Mouse (Mus musculus) pancreas, adult 10 weeks (tissue): ENCODE results near the gene Ncaph2. TPM values are rescaled to one million over a fixed set of nuclear protein-coding genes. Genes with fewer than 3 reads are reported as not detected.

Experiments
- polyA plus RNA-seq: library from polyadenylated mRNA; stranded (reverse); fragments of 350-450 nt; fragmentation: Illumina TruSeq; extraction: RNeasy Lipid Tissue Mini Kit (QIAGEN cat#74804); gene quantifications from one replicate; pipeline ENCODE4 v1.2.3, GENCODE M21; 2015; ENCODE audit warnings: low read depth, low replicate concordance; ENCODE audit not compliant: insufficient read depth

Gene Ncaph2
- 17.1 TPM for polyA plus RNA-seq

DNA sequence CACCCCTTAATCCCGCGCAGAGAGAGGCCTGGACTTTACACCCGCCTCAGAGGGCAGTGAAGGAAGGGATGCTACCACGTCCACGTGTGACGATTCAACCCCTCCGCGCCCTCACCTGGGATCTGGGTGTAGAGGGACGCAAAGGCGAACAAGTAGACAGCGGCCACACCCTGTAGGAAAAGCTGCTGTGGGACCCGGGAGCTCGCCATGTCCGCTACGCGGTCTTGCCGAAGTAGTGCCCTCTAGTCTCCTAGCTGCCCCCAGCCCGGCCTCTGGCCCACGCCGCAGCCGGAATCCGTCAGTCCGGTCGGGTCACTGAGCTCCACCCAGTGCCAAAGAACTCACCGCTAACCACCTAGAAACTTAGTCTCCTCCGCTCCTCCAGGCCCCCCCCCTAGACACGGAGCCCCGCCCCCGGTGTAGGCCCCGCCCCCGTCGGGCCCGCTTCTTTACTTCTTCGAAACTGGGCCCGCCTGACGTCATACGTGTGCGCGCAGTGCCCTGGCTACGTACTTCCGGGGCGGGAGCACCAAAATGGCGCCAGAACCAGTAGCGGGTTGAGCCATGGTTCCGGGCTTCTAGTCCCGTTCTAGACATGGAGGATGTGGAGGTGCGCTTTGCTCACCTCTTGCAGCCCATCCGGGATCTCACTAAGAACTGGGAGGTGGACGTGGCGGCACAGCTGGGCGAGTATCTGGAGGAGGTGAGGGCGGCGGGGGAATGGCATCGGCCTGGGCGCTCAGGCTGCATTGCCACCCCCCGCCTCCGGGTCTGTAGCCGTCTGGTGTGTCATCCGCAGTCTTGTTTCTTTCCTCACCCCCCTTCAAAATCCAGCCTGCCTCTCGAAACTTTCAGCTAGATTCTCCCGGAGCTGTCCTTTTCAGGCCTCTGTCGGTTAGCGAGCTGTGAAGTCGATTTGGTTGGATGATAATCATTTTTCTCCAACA is at the start of gene Ncaph2, which contains the start of gene Lmf2:
Gene Ncaph2 (plus strand): TSS at position 479 of the 947 bp plus-strand sequence.
Gene Lmf2 (minus strand): TSS at position 419 of the 947 bp plus-strand sequence.

DNA sequence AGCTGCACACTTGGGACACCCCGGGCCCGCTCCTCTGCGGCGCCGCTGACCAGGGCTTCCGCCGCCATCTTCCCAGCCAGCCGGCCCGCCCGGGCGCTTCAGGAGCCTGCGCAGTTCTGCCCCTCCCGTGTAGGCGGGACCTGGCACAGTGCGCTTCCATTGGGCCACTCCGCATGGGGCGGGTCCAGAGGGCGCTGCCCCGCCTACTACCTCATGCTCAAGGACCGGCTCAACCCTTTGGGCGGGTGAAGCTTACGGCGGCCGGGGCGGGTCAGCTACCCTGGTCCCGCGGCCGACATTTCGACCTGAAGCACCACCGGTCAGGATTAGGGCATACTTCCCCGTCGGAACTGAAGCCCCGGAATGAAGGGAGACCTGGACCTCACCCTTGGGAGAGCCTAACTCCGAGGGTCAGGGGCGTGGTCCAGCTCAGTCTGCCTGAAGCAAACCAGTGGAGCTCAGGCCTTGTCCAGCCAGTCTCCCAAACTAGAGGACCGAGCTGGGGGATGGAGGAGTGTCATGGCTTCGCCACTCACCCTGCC is 40.3 kb upstream of the Ncaph2 start, which contains the start of gene Sbf1:
Gene Sbf1 (minus strand): TSS at position 122 of the 542 bp plus-strand sequence.

DNA sequence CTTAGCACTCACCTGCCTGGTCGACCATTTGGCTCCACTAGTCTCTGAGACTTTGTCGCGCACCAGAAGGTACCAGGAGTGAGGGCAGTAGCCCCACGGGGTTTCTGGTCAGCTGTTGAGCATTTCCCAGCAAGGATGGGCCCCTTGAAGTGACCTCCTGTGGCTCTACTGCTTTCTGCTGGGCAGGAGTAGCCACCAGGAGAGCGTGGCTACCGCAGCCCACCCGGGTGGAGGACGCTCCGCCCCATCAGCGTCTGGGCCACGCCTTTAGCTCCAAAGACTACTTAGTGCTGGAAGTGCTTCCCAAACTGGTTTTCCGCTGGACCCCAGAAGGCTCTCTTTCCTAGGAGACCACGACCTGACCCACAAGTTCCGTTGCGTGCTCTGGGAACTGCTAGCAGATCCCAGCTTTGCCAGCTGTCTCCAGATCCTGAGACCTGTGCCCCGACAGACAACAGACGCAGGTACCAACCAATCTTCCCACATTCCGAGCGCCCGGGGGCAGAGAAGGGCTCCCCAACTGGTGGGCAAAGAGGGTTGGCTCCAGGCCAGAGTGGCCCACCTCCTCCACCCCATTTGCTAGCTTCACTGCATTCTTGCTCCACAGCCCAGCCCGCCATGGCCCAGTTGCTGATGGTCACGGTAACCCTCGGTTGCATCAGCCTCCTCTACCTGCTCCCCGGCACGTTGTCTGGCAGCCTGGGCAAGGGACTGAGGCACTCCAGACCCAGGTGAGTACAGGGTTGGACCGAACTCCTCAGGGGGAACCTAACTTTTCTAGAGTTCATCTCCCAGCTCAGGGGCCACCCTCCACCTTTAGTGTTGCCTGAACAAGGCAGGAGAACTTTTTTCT is 32.6 kb upstream of the Ncaph2 start, which contains the start of gene Adm2:
Gene Adm2 (plus strand): TSS at position 51 of the 853 bp plus-strand sequence.

DNA sequence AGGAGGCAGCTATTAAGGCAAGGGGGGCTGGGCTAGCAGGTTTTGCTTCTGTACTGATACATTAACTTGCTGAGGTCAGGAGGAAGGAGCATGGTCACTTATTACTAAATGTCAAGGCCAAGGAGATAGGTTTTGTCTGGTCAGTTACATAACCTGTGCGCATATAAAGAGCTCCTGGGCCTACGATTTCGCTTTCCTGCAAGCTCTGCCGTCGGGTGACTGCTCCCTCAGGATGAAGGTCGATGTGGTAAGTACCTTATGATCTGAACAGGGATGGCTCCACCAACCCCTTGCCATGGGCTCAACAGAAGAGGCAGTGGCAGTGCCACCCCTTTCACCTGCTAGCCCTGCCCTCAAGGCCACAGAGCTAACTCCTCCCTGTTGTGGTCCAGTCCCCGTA is 21.2 kb upstream of the Ncaph2 start, which contains the start of gene Miox:
Gene Miox (plus strand): TSS at position 128 of the 400 bp plus-strand sequence.

DNA sequence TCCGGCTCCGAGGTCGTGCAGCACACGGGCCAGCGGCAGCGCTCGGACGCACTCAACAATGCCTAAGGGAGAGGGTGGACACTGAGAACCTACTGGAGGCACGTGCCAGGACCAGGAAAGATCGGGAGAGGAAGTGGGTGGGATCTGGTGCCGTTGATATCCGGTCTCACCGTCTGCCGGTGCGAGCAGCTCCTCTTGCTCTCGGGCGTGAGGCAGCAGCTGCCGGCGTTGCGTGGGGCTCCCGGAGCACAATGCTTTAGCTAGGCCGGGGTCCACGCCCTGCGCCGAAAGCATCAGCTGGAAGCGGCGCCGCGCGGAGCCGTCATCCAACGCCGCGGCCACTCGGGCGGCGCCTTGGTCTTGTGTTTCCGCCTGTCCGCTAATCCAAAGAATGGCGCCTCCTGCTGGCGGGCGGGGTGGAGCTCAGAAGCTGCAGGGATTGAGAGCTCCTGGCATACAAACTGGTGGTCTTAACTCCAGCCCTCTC is 18.3 kb downstream of the Ncaph2 start, which contains the start of gene Sco2:
Gene Sco2 (minus strand): TSS at position 85 of the 487 bp plus-strand sequence.

DNA sequence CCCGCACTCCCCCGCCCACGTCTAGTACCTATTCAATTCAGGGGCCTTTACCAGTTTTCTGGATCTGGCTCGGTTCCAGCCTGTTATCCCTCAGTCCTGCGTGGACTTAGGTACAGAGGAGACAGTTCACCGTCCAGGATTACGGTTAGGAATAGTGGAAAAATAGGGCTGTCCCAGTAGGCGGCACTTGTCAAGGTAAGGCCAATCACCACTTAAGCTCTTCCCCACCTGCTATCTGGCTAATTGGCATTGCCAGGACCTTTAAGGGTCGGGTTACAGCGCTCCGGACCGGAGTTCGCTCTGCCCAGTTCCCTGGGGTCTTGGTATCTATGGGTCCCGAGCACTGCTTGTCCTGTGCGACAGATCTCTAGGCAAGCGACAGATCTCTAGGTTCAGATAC is 21.4 kb downstream of the Ncaph2 start, which contains the start of gene Tymp:
Gene Tymp (minus strand): TSS at position 83 of the 400 bp plus-strand sequence.

DNA sequence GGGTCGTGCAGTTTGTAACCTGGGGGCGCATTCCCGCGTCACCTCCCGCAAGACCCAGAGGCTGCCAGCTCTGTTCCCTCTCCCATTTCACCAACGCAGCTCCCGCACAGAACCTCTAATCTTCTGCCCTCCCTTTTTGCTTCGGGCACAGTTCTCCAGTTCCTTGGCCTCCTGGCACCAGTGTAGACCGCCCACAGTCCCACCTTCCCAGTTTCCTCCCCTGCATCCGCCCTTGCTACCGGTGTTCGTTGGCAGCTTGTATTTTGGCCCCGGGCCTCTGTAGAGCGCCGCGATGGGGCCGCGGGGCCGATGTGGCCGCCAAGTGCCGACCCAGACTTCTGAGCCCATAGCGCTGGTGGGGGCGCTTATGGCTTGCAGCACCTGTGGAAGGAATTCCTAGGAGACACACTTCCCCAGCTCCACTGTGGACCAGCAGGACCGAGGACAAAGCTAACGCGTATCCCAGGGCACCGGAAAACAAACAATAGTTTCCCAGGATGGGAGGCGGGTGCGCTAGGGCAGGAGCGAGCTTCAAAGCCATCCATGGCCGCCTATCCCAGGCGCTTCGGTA is 23.4 kb downstream of the Ncaph2 start, which contains the start of gene Odf3b:
Gene Odf3b (minus strand): TSS at position 452 of the 571 bp plus-strand sequence.

DNA sequence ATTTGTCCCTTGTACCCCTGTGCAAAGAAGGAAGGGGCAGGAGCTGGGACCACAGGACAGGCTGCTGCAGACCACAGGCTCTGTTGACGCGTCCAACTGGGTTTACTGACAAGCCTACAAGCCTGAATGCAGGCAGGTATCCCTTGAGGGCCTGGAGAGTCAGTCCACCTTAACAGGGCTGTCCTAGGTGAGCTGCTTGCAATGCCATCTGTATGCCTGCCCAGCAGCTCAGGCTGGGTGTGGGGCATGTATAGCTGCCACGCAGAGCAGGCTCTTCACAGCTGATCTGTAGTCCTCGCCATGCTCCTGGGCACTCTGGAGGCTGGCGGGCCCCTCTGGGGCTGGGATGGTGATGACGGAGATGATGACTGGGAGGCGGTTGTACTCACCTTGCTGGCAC is 29.1 kb downstream of the Ncaph2 start, which contains the start of gene Klhdc7b:
Gene Klhdc7b (plus strand): TSS at position 301 of the 400 bp plus-strand sequence.

DNA sequence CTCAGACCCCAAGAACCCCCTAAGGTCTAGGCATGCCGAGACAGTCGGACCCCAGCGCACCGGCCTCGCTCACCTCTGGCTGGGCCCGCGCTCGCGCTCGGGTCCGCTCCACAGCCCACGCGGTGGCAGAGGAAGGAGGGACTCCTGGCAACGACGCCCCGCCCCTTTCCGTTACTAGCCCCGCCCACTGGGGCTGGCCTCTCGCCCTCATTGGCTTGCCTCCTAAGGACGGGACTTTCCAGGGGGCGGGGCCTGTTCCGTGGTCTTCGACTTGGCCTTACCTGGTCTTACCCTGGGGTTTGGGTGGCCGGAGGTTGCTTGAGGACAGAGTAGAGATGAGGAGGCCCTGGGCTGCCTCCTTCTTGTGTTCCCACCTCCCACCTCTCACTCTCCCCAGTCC is 54.6 kb downstream of the Ncaph2 start, which contains the start of gene Syce3:
Gene Syce3 (minus strand): TSS at position 386 of the 400 bp plus-strand sequence.

Other genes with a start within 250 kb of the Ncaph2 start
- gene Tubgcp6, start 232.6 kb upstream of the Ncaph2 start, polyA plus RNA-seq: 4.2 TPM
- gene Hdac10, start 227.0 kb upstream of the Ncaph2 start, polyA plus RNA-seq: 20.9 TPM
- 13.8 TPM for gene Mapk12, start 215.0 kb upstream of the Ncaph2 start, polyA plus RNA-seq
- 2.7 TPM for gene Mapk11, start 206.1 kb upstream of the Ncaph2 start, polyA plus RNA-seq
- 43.0 TPM for gene Plxnb2, start 174.9 kb upstream of the Ncaph2 start, polyA plus RNA-seq
- gene Dennd6b, start 159.2 kb upstream of the Ncaph2 start, polyA plus RNA-seq: 6.1 TPM
- 9.9 TPM for gene Ppp6r2, start 144.2 kb upstream of the Ncaph2 start, polyA plus RNA-seq
- 60.0 TPM for gene Sbf1, start 40.4 kb upstream of the Ncaph2 start, polyA plus RNA-seq
- gene Adm2, start 33.0 kb upstream of the Ncaph2 start, polyA plus RNA-seq: 5.9 TPM
- gene Miox, start 21.3 kb upstream of the Ncaph2 start, polyA plus RNA-seq: 1.4 TPM
- gene Lmf2, start 60 bp upstream of the Ncaph2 start, polyA plus RNA-seq: 18.2 TPM
- gene Sco2, start 18.1 kb downstream of the Ncaph2 start, polyA plus RNA-seq: 2.7 TPM
- gene Tymp, start 21.3 kb downstream of the Ncaph2 start, polyA plus RNA-seq: not detected
- 1.9 TPM for gene Odf3b, start 23.6 kb downstream of the Ncaph2 start, polyA plus RNA-seq
- not detected for gene Klhdc7b, start 29.2 kb downstream of the Ncaph2 start, polyA plus RNA-seq
- not detected for gene Syce3, start 54.8 kb downstream of the Ncaph2 start, polyA plus RNA-seq
- 2.1 TPM for gene Cpt1b, start 70.1 kb downstream of the Ncaph2 start, polyA plus RNA-seq
- gene C730034F03Rik, start 73.9 kb downstream of the Ncaph2 start, polyA plus RNA-seq: not detected
- 0.54 TPM for gene Gm44502, start 74.0 kb downstream of the Ncaph2 start, polyA plus RNA-seq
- 86.9 TPM for gene Chkb, start 74.2 kb downstream of the Ncaph2 start, polyA plus RNA-seq
- 3.7 TPM for gene Mapk8ip2, start 98.2 kb downstream of the Ncaph2 start, polyA plus RNA-seq
- 11.7 TPM for gene Arsa, start 121.7 kb downstream of the Ncaph2 start, polyA plus RNA-seq
- gene Shank3, start 143.9 kb downstream of the Ncaph2 start, polyA plus RNA-seq: 11.1 TPM
- gene Acr, start 212.6 kb downstream of the Ncaph2 start, polyA plus RNA-seq: not detected
- gene Rabl2, start 236.2 kb downstream of the Ncaph2 start, polyA plus RNA-seq: 11.6 TPM